Mouse (Mus musculus): ENCODE measurements around the gene Ahcyl2.

DNA sequence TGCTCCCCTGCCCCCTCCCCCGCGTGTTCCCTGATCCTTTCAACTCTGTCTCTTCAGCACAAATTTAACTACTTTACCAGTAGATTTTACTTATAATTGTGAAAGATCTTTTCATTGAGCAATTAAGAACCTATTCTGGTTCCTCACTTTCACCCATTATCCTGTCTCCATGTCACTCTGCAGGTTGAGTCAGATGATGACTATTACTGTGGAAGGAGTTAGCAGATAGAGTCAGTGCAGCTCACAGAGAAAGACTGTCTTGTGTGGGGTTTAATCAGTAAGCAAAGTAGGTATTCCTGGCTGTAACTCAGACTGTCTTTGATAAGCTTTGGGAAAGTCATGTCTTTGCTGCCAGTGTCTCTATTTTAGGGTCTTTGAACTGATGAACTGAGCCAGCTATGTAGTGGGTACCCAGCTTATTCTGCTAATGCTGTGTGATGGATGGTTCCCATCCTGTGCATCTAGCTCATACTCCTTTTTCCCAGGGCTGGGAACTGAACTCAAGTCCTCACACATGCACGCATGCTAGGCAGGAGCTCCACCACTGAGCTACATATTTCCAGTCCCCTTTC is 135.6 kb downstream of the Ahcyl2 start:
- no peak for TF ChIP-seq TAL1 (IDR thresholded peaks at IDR 0.05; ENCODE audit: low read length)
- no peak for TF ChIP-seq GATA1 (IDR thresholded peaks at IDR 0.05; ENCODE audit: low read length)

Measured in erythroblast, embryonic 14.5 days (primary cell).